Mouse (Mus musculus) cerebellum, adult 9-11 months (tissue): ENCODE data around the gene Akap6.
A peak's percentile ranks its signal among the peaks of the same experiment; 100 is the strongest.

Experiments used
- DNase-seq: peaks from one replicate; pipeline ENCODE4 v3.0.0; 2022

Gene Akap6

GRCm38 (mm10) chr12:52850332-52851036, 151.3 kb downstream of the Akap6 start:
- DNase-seq, result no peak

DNA sequence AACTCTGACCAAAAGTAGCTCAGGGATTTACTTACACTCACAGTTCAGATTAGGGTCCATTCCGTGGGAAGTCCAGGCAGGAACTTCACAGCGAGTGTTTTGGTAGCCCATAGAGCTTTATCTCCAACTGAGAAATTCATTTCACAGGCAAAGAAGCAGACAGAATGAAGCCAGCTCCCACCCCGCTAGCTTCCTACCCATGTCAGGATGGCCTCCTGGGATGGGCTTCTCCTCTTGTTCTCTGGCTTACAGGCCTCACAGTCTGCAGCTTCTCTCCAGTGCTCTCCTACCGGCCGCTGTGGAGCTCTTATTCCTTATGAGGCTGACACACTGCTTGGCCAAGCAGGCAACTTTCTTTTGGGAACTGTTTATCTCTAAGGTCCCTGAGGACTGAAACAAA, 152.0 kb downstream of the Akap6 start:
- DNase-seq, result no peak

GRCm38 (mm10) chr12:52854236-52854679, 155.1 kb downstream of the Akap6 start:
- DNase-seq, result no peak

DNA sequence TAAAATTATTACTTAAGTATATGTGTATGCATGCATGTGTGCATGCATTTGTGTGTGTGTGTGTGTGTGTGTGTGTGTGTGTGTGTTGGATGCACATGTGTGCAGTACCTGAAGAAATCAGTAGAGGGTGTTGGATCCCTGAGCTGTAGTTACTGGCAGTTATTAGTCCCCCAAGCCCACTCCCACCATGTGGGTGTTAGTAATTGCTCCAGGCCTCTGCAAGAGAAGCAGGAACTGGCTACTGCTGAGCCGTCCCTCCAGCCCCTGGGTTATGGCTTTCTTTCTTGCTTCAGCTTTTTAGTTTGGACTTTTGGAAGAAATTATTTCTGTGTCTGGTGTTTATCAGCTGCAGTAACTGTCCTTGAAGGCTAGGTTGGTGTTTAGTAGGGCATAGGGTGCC, 156.9 kb downstream of the Akap6 start:
- no peak for DNase-seq

- DNase-seq, result no peak
These were observed 158.1 kb downstream of the Akap6 start for GRCm38 (mm10) chr12:52857306-52857705.

DNA sequence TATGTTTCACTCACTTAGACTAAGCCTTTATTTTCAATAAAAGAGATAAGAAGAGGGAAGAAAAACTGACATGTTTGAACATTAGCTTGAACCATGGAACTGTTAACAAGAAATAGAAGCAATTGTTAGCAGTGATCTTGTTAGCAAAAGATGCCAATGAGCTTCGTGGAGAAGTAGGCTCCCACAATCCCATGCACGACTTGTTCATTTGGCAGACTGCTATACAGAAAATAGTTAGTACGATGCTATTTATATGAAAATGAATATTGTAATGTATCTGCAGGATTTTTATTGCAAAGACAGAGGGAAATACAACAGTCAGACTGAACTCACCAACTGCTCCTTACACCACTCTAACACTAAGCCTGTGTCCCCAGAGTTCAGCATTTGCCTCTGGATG, 162.7 kb downstream of the Akap6 start:
- no peak for DNase-seq

- DNase-seq, result no peak
These were observed 168.9 kb downstream of the Akap6 start for GRCm38 (mm10) chr12:52868000-52868624.

- no peak for DNase-seq
These were observed 172.4 kb downstream of the Akap6 start for GRCm38 (mm10) chr12:52871604-52872003.

GRCm38 (mm10) chr12:52874332-52874923, 175.2 kb downstream of the Akap6 start:
- DNase-seq, result no peak

DNA sequence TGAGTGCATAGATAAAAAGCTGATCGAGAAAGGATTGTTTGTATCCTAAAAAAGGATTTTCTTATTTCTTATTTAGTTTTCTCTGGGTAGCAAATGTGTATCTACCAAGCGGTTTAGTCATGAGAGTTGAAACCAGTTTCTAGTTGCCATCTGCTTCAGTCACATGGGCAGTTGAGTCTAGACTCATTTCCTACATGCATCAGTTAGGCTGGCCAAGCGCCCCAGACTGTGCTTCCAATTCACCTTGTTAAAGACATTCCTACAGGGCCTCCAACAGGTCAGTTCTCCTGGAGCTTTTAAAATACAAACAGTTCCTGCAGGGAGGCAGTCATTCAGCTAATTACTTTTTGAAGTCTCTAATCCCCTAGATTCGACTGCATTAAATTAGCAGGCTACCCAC, 176.9 kb downstream of the Akap6 start:
- DNase-seq, result peak; percentile 64

DNA sequence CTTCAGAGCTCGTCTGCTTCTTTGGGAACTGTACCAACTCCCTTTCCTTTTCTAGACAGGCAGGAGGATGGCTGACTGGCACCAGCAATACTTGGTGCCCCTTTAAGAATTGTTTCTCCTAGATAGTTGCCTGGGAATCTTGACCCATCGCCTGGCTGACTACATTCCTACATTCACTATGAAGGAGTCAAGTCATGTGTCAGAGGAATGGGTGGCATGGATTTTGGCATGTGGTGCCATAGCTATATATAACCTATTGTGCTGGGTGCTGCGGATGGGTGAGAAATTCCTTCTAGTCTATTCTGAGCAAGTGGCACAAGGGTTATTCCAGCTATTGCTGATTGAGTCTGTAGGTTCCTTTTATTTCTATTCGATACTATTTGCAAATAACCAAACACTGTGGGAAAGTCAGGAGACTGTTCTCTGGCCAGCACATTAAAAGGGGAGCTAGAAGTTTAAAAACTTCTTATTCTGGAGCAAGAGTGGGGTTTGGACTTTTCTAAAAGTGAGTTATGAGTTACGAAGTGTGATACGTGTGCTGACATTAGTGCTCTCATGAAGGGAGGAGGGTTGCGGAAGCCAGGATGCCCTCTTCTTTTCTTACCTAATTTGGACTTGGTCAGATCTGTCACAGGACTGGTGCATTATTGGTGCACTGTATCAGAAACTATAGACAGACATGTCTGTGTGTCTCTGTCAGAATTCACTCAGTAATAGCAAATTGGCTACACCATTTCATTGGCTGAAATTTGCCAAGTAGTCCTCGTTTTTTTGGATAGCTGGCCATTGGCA, 178.0 kb downstream of the Akap6 start:
- no peak for DNase-seq

DNA sequence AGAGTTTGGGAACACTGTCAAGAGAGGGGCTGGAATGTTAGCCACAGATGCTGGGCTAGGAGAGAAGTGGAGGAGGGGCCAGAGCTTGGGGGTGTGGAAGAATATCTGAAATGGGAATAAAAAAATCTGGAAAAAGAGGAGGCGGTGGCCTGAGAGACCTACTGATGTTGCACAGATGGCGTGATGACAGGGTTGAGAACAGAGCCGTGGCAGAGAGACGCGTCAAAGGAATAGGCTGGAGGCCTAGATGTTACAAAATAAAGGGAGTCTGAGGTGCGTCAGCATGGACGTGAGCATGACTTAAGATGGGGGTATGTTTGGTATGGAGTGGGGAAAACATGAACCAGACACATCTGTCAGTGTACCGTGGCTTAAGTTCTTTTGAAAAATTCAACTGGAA, 180.1 kb downstream of the Akap6 start:
- no peak for DNase-seq

DNA sequence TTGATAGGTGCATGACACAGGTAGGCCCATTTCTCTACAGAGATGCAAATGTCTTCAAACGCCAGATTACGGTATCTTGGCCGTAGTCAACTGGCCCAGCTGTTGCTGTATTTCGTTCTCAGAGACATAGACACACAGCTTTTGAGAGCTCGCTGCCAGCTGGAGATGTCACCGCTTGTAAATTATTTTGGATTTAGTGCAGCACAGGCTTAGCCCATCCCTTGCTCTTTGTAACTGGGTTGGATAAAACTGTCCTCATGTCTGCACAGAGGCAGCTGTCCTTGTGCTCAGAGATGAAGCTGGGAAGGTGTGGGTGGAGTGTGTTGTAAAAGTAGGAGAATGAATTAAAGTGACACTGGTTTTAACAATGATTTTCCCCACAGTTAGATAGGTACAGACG, 193.3 kb downstream of the Akap6 start:
- DNase-seq, result no peak

- no peak for DNase-seq
These were observed 194.6 kb downstream of the Akap6 start for GRCm38 (mm10) chr12:52893656-52894405.

DNA sequence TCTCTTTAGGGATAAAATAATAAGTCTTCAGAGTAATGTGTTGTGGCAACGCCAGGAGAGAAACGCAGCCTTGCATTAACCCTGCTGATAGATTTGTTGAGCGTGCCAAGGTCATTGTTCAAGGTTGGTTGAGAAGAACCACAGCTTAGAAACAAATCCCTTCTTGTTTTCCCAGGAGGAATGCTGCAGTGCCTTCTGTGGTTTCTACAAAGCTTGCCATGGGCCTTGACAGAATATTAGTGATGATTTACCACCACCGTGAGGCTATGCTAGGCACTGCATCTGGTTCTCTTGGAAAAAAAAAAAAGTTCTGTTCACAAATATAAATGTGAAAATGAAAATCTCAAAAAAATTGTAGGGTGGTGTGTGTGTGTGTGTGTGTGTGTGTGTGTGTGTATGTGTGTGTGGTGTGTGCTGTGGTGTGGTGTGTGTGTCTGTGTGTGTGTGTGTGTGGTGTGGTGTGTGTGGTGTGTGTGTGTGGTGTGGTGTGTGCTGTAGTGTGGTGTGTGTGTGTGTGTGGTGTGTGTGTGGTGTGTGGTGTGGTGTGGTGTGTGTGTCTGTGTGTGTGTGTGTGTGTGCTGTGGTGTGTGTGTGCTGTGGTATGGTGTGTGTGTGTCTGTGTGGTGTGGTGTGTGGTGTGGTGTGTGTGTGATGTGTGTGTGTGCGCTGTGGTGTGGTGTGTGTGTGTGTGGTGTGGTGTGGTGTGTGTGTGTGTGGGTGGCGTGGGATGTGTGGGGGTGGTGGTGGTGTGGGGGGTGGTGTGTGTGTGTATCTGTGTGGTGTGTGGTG, 196.7 kb downstream of the Akap6 start:
- DNase-seq, result peak; percentile 51

- peak; percentile 23 for DNase-seq
These were observed 197.6 kb downstream of the Akap6 start for GRCm38 (mm10) chr12:52896785-52897184.

- DNase-seq, result no peak
These were observed 198.9 kb downstream of the Akap6 start for GRCm38 (mm10) chr12:52898130-52898529.

DNA sequence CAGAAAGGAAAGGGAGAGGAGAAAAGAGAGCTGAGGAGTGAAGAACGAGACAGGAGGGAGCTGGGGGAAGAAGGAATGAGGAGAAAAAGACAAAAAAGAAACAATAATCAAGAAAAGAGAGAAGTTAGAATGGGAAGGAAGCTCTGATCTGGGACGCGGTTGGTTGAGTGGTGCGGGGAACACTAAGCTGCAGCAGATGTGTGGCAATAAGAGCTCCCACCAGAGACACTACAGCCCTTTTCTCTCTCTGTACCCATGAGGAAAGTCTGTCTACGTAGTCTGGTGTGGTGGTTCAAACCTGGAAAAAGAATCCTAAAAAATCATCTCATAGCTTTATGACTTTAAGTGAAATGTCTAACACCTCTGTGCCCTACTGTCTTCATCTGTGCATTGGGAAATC, 204.9 kb downstream of the Akap6 start:
- no peak for DNase-seq

DNA sequence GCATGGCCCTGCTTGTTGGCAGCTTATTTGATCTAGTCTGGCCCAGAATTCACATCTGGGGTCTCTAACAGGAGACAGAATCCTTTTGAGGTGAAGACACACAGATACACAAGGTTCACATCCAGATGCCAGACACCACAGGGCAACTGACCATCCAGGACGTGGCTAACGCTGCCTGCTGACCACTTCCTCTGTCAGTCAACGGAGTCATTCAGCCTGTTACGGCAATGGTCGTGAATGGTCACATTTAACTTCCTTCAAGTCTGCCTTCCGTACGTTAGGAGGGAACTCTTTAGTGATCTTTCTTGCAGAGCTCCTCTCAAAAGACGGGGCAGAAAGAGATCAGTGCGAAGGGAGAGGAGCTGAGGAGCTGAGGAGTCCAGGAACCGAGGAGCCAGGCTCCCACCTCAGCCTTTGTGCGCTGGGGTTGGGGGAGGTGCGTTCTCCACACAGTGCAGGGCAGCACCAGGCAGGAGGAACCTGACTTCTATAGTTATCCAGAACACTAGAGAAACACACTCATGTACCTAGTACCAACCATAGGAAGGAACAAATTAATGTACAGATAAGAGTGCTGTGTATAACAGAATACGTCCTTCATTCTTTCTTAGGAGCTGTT, 209.4 kb downstream of the Akap6 start:
- DNase-seq, result no peak

GRCm38 (mm10) chr12:52910345-52910744, 211.2 kb downstream of the Akap6 start:
- no peak for DNase-seq

GRCm38 (mm10) chr12:52910819-52911218, 211.6 kb downstream of the Akap6 start:
- DNase-seq, result peak; percentile 34
